18 mouse cellular contexts compared by ENCODE assay signal in the genomic region with DNA sequence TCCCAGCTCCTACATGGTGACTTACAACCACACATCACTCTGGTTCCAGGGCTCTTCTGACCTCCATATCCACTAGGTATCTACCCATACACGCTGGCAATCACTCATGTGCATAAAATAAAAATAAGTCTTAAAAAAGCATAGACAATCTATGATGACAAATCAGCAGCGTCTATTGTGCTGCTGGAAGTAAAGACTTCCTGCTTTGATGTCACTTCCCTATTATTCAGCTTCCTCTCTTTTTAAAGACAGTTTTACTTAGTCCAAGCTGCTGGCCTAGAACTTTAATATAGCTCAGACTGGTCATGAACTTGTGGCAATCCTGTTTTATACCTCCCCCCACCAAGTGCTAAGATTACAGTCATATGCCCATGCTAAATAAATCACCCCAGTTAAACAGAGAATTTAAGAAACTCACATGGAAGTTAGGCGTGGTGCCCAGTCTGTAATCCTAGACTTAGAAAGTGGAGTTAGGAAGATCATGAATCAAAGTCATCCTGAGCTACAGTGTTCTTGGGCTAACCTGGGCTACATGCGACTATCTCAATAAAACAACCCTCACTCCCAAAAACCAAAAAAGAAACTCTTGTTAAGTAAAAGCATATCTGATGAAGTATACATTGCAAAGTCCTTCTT. TPM values are rescaled to one million over a fixed set of nuclear protein-coding genes. Genes with fewer than 3 reads are reported as not detected.
DNase-seq lines count a peak whose midpoint lies in the region; ATAC-seq and TF ChIP-seq lines count a peak whose summit lies in the region.
"Had no signal": no experiment of that assay in that cellular context is flagged by ENCODE, and none has a peak within 500 bp of the region (broad histone marks: within the 10 kb centered on the region; RNA-seq: fewer than 3 reads in every experiment).

No protein-coding gene starts in this region.

- WGBS in bone marrow, adult 2 months = 56% methylated on average over 4 of the region's 4 CpGs

- TF ChIP-seq CTCF in bone marrow, adult 2 months (IDR thresholded peaks at IDR 0.05; ENCODE audit: control insufficient read depth, insufficient read depth, low read length) = no peak

- peaks cover 2% of the 10 kb centered on the region; the same call in 1 of the 2 replicates for H3K4me1 ChIP-seq in bone marrow, adult 2 months (ENCODE audit: control insufficient read depth, insufficient read depth, low read length)
- H3K4me1 ChIP-seq: embryonic facial prominence, embryonic 13.5 days; limb, embryonic 13.5 days; lung, embryonic 15.5 days; neural tube, embryonic 12.5 days had no signal

- peak; percentile 54 for ATAC-seq in megakaryocyte progenitor cell, adult 5-6 weeks (replicated peaks; ENCODE audit: poor library complexity)
- ATAC-seq in frontal cortex, adult (ENCODE audit: low TSS enrichment) = no peak

- intact Hi-C loops in left cerebral cortex, postnatal 14 days (cut with DNase I) = no loop called here

- TF ChIP-seq POLR2A in bone marrow, adult 2 months (IDR thresholded peaks at IDR 0.05; ENCODE audit: borderline replicate concordance, control insufficient read depth, low read depth, low read length) = no peak

- no peak overlapping the region for H3K4me3 ChIP-seq in bone marrow, adult 2 months (replicated peaks; ENCODE audit: control insufficient read depth, low read depth, low read length)
- H3K4me3 ChIP-seq: embryonic facial prominence, embryonic 13.5 days; limb, embryonic 13.5 days; lung, embryonic 15.5 days; megakaryocyte, embryonic 14.5 days; neural tube, embryonic 12.5 days had no signal

- peak; percentile 49 to 71 for DNase-seq in gastrocnemius, adult 8-10 months (ENCODE audit: low spot score in 2 of 2)
- DNase-seq in gastrocnemius, postnatal 4 days (ENCODE audit: low spot score in 2 of 2) = no peak
- peak; percentile 52 for DNase-seq in 416B (ENCODE audit: low read depth)
- no peak for DNase-seq in ovary, adult 18-20 months (ENCODE audit: low spot score)
- no peak for DNase-seq in left cerebral cortex, postnatal 14 days (ENCODE audit: low spot score in 2 of 2)
- DNase-seq: cerebellum, adult 11-12 months; heart, postnatal 4 days; kidney, adult 9 months; kidney, postnatal 36 days; thymus, adult 18-20 months had no signal

- peak overlapping the region; percentile 50; the same call in 1 of the 2 replicates for H3K27ac ChIP-seq in bone marrow, adult 2 months (ENCODE audit: control insufficient read depth, insufficient read depth, low read depth, low read length, poor library complexity)
- H3K27ac ChIP-seq: embryonic facial prominence, embryonic 13.5 days; limb, embryonic 13.5 days; lung, embryonic 15.5 days; neural tube, embryonic 12.5 days had no signal

RNA-seq across cellular contexts. Expression of gene Tor1aip2, which starts 6.7 kb away (rescaled TPM):
- total RNA-seq in gastrocnemius, adult 8-10 months (2022) = 10 to 100 TPM; 50.3 to 57.4 (median 55.3) TPM
- 10 to 100 TPM; 86.3 to 87.9 TPM for total RNA-seq in gastrocnemius, postnatal 4 days (2021)
- polyA plus RNA-seq in bone marrow, adult 2 months (2011; ENCODE audit: insufficient read depth, insufficient read length, low replicate concordance, missing spikeins) = 35.7 and 50.4 TPM in 2 replicates
- 93.0 and 109 TPM in 2 replicates for total RNA-seq in megakaryocyte progenitor cell, adult 5-6 weeks (2015)
- total RNA-seq in megakaryocyte progenitor cell, adult 5-6 weeks (2017) = 50.1 and 50.6 TPM in 2 replicates
- total RNA-seq in left cerebral cortex, postnatal 14 days (2021) = 10 to 100 TPM; 53.6 to 55.9 TPM

RNA-seq across cellular contexts. Expression of gene Tor1aip1, which starts 7.8 kb away (rescaled TPM):
- total RNA-seq in gastrocnemius, adult 8-10 months (2022) = 100 to 1,000 TPM; 120 to 141 (median 125) TPM
- total RNA-seq in gastrocnemius, postnatal 4 days (2021) = 10 to 100 TPM; 73.7 to 87.8 TPM
- polyA plus RNA-seq in bone marrow, adult 2 months (2011; ENCODE audit: insufficient read depth, insufficient read length, low replicate concordance, missing spikeins) = 42.5 and 60.3 TPM in 2 replicates
- 76.6 and 80.7 TPM in 2 replicates for total RNA-seq in megakaryocyte progenitor cell, adult 5-6 weeks (2015)
- total RNA-seq in megakaryocyte progenitor cell, adult 5-6 weeks (2017) = 31.5 and 40.1 TPM in 2 replicates
- 10 to 100 TPM; 22.6 to 24.9 TPM for total RNA-seq in left cerebral cortex, postnatal 14 days (2021)

RNA-seq across cellular contexts. Expression of gene Cep350, which starts 55.4 kb away (rescaled TPM):
- 10 to 100 TPM; 35.7 to 51.5 (median 36.8) TPM for total RNA-seq in gastrocnemius, adult 8-10 months (2022)
- total RNA-seq in gastrocnemius, postnatal 4 days (2021) = 10 to 100 TPM; 65.3 to 67.9 TPM
- polyA plus RNA-seq in bone marrow, adult 2 months (2011; ENCODE audit: insufficient read depth, insufficient read length, low replicate concordance, missing spikeins) = 11.7 and 21.3 TPM in 2 replicates
- total RNA-seq in megakaryocyte progenitor cell, adult 5-6 weeks (2015) = 91.6 and 99.8 TPM in 2 replicates
- total RNA-seq in megakaryocyte progenitor cell, adult 5-6 weeks (2017) = 67.2 and 84.5 TPM in 2 replicates
- total RNA-seq in left cerebral cortex, postnatal 14 days (2021) = 10 to 100 TPM; 36.5 to 39.5 TPM

Comparison
In these comparisons a context has a peak if more than half of its experiments do, and no peak if none do; other contexts are left out.
1. DNase-seq: peak in gastrocnemius, adult 8-10 months (2 of 2) and 416B (single experiment); none in gastrocnemius, postnatal 4 days (0 of 2), ovary, adult 18-20 months (single experiment) and left cerebral cortex, postnatal 14 days (0 of 2).